Mouse (Mus musculus): Measurements from ENCODE around the gene Dennd2c.
A peak's percentile ranks its signal among the peaks of the same experiment; 100 is the strongest.
"Not testable (repeated sequence)": the region's sequence is repeated elsewhere in the genome, so short reads cannot be mapped to it uniquely, and the experiment has no call there.

Gene Dennd2c

DNA sequence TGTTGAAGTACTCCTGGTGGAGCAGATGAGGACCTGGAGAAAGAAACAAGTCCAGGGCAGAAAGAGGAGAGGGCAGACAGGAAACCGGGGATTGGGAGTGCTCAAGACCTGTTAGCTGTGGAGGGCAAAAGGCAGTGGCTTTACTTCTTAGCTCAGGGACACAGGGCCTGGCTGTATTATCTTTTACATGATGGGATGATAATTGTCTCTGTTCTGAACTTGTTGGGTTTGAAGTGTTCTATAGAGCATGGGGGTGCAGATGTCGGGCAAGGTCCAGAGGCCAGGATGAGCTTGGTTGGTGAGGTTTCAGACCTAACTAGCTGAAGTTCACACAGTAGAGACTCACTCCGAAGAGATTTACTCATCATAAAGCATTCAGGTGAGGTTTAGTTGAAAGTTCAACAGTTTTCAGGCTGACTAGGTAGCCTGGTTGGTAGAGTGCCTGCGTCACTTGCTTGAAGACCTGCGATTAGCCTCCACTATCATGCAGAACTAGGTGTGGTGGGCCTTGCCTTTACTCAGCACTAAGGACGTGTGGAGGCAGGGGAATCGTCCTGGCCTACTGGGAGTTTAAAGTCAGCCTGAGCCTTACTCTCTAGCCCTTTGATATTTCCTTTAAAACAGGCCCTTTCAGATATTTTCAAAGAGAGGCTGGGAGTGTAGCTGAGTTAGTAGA is 5.3 kb downstream of the Dennd2c start:
- no peak for DNase-seq (ENCODE audit: extremely low read depth, low read depth, low spot score)

DNA sequence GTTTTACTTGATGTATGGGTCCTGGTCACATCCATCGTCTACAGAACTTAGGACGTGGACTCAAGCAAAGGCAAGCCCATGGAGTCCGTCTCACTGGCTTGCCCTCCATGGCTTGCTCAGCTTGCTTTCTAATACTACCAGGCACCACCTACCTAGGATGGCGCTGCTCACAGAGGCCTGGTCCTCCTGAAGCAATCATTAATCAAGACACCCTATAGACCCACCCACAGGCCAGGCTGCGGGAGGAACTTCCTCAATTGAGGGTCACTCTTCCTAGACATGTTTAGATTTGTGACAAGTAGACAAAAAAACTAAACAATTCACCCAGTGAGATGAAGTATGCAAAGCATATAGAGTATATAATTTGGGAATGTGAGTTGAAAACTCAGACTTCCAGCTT is 9.8 kb downstream of the Dennd2c start:
- DNase-seq (ENCODE audit: extremely low read depth, low read depth, low spot score), result no peak

DNA sequence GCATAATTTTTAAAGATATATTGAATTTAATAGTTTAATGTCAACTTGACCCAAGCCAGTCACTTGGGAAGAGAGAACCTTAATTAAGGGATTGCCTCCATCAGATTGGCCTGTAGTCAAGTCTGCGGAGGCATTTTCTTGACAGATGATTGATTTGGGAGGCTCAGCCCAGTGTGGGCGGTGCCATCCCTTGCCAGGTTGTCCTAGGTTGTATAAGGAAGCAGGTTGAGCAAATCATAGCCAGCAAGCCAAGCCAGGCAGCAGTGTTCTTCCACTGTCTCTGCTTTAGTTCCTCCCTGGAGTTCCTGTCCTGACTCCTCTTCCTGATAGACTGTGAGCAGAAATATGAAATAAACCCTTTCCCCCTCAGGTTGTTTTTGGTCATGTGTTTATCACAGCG is 21.2 kb downstream of the Dennd2c start:
- peak; percentile 88 for DNase-seq (ENCODE audit: extremely low read depth, low read depth, low spot score)

DNA sequence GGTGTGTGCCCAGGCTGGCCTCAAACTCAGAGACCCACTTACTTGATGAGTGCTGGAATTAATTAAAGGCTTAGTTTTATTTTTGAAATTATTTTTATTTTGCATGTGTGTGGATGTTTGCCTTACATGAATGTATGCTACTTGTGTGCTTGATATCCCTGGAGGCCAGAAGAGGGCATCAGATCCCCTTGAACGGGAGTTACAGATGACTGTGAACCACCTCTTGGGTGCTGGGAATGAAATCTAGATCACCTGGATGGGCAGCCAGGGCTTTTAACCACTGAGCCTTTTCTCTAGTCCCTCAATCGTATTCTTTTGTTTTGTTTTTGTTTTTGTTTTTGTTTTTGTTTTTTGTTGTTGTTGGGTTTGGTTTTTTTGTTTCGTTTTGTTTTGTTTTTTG is 23.7 kb downstream of the Dennd2c start:
- no peak for DNase-seq (ENCODE audit: extremely low read depth, low read depth, low spot score)

DNA sequence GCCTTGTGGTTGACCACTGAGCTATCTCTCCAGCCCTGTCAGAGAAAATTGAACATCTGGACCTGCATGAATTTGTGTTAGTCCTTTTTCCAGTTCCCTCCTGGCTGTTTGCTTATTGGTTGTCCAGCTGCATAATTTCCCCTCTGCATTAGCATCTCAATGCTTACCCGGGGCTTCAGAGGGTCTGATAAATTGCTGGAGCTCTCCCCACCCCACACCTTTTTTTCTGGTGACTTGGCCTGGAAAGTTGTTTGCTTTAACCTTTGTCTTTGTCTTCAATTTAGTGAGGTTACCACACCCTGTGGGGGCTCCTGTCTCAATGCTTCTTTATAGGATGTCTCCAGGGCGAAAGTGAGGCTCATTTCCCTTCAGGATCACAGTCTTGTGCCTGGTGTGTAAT is 24.8 kb downstream of the Dennd2c start:
- DNase-seq (ENCODE audit: extremely low read depth, low read depth, low spot score), result no peak

DNA sequence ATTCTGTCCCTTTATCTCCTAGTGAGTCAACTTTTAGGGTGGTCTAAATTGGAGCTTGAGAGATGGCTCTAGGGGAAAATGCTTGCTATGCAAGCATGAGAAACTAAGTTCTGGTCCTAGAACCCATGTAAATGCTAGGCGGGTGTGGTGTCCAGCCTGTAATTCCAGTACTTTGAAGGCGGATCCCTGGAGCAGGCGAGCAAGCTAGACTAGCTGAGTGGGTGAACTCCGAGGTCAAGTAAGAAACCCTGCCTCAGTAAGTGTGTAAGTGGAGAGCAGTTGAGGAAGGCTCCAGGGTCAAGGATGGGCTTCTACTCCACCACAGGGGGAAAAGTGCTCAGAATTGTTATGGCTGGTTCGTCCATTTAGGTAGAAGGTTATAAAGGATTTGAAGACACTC is 25.3 kb downstream of the Dennd2c start:
- no peak for DNase-seq (ENCODE audit: extremely low read depth, low read depth, low spot score)

DNA sequence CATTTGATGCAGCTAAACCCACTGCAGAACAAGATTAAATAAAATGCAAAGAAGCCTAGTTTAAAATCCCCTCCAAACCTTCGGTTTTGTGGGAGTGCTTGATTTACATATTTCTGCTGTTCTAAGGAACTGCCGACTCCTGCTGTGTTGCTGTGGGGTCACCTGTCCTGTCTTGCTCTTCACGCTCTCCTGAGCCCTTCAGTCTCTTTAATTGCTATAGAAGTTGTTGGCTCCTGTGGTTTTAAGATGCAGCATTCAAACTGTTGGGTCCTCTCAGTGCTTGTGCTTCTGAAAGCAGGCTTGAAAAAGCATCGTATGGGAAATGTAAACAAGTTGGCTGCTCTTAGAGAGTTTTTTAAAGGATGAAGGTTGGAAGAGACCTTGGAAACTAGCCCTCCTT is 25.8 kb downstream of the Dennd2c start:
- DNase-seq (ENCODE audit: extremely low read depth, low read depth, low spot score), result no peak

DNA sequence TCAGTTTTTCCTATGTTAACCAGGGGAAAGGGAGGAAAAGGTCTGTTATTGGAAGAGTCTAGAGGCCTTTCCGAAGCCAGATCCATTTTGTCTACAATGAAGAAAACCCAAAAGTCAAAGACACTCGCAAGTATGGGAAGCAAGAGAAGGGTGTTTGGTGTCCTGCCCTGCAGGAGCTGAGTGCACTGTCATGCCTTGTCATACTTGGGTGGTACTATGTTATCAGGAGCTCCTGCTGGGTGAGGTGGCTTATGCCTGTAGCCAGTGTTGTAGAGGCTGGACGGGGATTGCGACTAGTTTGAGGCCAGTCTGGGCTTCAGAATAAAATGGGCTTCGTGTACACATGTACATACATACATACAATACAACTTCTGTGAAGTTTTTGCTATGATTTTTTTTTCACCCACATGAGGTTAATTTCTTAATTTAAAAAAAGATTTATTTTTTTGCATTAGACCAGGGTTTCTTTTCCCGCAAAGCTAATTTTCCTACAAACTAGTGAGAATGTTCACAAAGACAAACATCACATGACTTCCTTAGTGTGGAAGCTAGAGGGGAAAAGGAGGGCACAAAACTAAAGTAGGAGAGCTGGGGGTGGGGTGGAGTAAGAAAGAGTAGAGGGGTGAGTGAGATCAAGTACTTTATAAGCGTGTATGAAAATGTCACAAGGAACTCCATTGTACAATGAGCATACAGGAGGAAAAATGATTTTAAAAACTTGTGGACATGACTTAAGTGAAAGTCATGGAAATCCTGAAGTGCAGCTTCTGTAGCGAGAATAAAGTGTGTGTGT is 27.2 kb downstream of the Dennd2c start:
- DNase-seq (ENCODE audit: extremely low read depth, low read depth, low spot score), result no peak

DNA sequence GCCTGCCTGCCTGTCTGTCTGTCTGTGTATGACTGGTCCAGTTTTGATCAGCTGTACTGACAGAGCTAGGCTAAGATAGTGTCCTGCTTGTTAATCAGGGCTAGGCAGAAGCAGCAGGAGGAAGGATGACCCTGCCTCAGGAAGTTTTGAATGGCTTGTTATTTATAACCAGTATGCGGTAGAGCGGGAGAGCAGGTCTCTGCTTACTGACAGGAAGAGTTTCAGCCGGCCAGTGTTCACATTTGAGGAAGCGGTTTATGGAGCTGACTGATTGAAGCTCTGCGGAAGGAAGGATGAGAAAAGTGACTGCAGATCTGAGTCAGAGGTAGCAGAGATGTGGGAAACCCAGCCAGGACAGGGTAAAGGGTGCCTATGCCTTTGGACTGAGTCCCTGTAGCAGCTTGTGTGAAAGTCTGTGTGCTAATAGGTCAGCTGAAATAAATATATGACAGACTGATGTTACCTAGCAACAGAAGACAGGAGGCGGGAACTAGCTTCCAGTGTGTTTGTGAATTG is 27.9 kb downstream of the Dennd2c start:
- no peak for DNase-seq (ENCODE audit: extremely low read depth, low read depth, low spot score)

DNA sequence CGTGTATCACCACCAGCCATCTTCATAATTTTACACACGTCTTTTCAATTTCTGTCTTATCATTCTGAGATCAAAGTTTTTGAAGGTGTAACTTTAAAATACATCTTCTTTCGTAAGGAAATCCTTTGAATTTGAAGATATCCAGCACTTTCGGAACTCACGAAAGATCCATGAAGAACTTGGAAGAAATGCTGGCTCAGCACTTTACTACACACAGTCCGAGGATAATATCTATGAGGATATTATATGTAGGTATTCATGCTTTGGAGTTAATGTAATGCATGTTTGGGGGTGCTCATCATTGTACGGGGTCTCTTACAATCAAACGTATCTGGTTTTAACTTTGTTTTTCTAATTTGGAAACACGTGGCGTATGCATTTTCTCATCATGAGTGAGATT is 30.7 kb downstream of the Dennd2c start:
- no peak for DNase-seq (ENCODE audit: extremely low read depth, low read depth, low spot score)

DNA sequence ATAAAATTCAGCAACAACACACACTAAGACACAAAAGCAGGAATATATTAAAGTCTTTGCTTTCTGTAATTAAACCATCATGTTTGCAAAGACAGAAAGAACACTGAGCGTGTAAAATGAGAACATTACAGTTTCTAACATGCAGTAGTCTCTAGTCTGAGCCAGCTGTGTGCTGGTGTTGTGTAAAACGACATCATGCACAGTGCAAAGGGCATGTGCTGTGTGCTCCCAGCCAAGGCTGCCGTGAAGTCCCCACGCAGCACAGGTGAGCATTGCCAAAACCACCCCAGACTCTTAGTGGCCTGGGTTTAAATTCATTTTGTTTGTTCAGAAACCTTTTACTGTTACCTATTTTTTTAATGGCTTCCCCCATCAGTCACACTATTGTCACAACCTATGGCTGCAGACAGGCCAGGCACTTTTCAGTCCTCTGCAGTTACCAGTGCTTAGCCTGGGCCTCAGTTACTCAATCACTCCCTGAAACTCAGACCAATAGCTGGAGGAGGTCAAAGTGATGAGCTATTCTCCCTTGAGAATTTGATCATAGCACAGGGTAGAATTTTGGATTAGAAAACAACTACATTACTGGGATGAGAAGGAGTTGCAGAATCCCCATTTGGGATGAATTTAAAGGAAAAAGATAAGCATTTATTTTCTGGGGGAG is 34.1 kb downstream of the Dennd2c start:
- DNase-seq (ENCODE audit: extremely low read depth, low read depth, low spot score), result no peak

DNA sequence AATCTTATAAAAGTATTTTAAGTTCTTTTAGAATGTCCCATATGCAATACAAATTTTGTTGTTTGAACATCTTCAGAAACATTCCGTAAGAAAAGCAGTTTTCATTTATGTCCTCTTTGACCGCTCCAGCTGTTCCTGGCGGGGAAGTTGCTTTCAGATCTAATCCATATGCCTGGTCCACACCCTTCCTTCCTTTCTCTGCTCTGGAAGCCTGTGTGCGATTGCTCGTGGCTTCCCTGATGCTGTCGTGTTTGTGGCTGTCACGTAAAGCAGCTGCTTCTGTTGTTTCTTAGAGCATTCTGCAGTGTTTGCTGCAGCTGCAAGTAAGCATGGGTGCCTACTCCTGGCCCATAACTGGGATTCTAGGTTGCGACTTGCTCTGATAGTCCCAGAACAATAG is 36.6 kb downstream of the Dennd2c start:
- no peak for DNase-seq (ENCODE audit: extremely low read depth, low read depth, low spot score)

DNA sequence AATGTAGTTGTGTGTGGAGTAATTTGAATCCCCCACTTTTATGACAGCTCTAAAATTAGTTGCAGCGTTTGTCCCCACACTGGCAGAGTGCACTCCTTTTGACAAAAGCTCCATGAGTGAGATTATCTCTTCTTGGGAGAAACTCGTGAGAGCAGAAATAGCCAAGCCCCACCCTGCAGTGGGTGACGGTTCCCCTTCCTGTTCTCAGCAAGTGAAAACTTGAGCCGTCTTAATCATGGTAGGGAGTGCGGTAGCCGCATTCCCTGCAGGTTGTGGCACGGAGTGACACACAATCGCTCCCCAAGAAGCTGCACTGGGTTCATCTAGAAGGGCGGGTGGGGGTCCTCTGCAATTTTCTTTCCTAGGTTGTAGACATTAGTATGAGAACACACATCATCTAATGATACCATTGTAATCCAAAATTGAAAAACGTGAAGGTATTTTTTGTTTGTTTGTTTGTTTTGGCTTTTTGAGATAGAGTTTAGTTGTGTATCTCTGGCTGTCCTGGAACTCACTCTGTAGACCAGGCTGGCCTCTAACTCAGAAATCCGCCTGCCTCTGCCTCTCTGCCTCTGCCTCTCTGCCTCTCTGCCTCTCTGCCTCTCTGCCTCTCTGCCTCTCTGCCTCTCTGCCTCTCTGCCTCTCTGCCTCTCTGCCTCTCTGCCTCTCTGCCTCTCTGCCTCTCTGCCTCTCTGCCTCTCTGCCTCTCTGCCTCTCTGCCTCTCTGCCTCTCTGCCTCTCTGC is 37.9 kb downstream of the Dennd2c start:
- not testable (repeated sequence) for DNase-seq (ENCODE audit: extremely low read depth, low read depth, low spot score)

DNA sequence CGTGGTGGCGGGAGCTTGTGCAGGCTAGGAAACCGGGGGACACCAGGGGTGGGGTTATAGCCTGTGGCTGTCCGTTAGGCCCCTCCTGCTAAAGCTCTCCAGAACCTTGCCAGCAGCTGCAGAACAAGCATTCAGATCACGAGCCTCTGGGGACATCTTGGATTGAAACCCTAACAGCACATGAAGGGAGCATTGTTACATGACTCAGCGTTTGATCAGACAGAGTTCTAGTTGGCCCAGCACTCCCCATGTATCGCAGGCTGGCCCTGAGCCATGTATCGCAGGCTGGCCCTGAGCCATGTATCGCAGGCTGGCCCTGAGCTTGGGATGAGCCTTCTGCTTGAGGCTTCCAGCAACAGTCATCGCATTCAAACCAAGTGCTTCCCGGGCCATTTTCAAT is 38.9 kb downstream of the Dennd2c start:
- DNase-seq (ENCODE audit: extremely low read depth, low read depth, low spot score), result no peak

DNA sequence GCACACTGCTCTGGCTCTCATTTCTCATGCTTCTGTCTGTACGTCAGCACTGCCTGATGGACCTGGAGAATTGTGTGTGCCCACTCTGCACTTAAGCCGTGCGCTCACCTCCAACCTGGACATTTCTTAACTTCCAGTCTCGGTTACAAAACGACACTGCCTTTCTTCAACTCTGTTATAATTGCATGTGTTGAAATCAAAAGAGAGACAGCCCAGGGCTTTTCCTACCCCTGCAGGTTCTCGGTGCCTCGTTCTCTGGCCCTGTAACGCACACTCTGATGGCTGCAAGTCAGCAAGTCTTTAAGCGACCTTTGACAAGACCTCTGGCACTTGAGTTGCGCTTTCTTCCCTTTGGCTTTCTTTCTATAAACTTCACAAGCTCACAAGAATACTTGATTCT is 40.0 kb downstream of the Dennd2c start:
- peak; percentile 77 for DNase-seq (ENCODE audit: extremely low read depth, low read depth, low spot score)

DNA sequence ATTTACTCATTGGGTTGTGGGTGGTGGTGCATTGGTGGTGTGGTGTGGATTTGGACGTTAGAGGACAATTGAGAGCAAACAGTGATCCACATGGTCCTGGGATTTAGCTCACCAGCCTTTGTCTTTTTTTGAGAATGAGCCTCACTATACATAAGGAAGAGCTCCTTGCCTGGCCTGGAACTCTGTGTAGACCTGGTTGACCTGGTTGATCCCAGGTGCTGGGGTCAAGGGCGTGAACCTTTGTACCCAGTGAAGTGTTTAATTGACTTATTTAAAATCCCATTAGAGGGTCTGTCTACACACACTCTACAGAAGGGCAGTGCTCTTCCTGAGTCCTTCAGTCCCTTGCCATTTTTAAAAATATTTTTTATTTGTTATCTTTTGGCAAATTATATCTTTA is 42.9 kb downstream of the Dennd2c start:
- no peak for DNase-seq (ENCODE audit: extremely low read depth, low read depth, low spot score)

DNA sequence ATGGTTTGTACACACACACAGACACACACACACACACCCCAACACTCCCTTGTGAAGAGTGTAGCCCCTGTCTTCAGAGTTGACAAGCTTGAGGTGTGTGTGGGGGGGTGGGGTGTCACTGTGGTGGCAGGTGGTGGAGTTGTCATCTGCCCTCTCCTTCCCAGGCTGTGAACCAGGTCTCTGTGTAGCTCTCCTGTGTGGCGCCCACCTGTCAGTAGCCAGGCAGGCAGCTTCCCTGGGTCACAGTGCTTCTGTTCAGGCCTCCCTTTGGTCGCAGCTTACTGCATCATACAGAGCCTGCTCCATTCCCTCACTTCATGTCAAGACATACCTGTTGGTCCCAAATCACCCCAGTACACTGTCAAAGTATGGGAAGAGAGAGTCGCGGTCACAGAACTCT is 43.4 kb downstream of the Dennd2c start:
- DNase-seq (ENCODE audit: extremely low read depth, low read depth, low spot score), result no peak

DNA sequence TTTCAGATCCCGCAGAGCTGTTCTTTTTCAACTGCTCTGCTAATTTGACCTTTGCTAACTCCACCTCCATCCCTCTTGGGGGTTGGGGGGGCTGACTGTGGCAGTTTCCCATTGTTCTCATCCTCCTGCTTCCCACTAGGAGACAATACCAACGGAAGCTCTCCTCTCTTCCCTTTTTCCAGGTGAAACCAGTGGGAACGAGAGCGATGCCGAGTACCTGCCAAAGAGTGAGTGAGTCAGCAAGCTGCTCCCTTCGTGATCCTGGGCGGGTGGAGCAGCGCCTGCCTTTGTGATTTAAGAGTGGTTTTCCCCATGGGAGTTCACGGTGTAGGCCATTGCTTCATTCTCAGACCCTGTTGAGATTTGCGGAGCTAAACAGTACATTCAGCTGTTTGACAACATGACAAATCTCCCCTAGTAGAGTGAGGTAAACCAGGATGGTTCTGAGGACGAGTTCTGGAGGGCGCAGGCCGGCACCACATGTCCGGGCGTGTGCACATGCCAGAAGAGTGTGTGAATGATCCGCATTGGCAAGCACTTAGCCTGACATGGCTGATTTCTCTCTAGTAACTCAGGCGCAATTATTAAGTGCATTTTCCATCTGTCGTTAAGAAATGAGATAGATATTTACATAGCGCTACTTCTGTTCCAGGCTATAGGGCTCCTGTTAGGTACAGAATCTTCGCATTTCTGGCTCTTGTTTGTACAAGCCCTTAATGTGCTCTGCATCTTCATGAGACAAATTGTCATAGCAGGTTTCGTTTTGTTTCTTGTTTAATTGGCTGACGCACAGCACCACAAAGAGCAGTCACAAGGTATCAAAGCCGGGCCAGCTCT is 44.1 kb downstream of the Dennd2c start:
- DNase-seq (ENCODE audit: extremely low read depth, low read depth, low spot score), result no peak

DNA sequence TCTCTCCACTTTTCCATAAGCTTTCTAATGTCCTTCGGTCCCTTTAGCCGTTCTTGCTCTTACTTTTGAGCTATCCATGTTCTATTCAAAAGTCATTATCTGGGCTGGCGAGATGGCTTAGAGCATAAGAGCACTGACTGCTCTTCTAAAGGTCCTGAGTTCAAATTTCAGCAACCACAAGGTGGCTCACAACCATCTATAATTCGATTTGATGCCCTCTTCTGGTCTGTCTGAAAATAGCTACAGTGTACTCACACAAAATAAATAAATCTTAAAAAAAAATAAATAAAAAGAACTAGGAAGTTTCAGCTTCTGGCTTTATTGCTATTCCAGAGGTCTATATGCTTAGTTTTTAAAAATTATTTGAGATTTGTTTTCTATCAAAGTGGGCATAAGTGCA is 45.4 kb downstream of the Dennd2c start:
- no peak for DNase-seq (ENCODE audit: extremely low read depth, low read depth, low spot score)

DNA sequence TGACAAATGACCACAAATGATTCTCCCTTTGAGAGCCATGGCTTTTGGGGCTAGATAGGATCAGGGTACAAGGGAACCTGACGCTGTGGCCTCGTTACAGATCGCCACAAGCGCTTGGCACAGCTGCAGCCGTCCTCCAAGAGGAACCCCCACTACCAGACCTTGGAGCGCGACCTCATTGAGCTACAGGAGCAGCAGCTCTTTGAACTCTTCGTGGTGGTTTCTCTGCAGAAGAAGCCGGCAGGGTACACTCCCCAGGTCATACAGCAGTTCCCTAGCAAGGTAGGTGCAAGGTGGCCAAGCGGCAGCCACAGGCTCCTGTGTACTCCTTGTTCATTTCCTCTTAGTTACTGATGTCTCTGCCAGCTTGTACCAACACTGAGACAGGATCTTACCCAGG is 46.5 kb downstream of the Dennd2c start:
- DNase-seq (ENCODE audit: extremely low read depth, low read depth, low spot score), result no peak

Data from fat pad, adult 2 months (tissue).